Mouse (Mus musculus) R1 (cell line): ENCODE results near the gene Exoc4.

Experiments used
- DNase-seq: peaks from one replicate; pipeline ENCODE4 v3.0.0-alpha.2; 2018; ENCODE audit warnings: low read depth, low spot score

The Exoc4 gene

GRCm38 (mm10) chr6:33930087-33930945 lies 681.4 kb downstream of the Exoc4 start:
- no peak for DNase-seq

- no peak for DNase-seq
Observed at GRCm38 (mm10) chr6:33937906-33938305, 689.0 kb downstream of the Exoc4 start.

GRCm38 (mm10) chr6:33939169-33939568 lies 690.3 kb downstream of the Exoc4 start:
- DNase-seq: no peak

GRCm38 (mm10) chr6:33946911-33947489 lies 698.1 kb downstream of the Exoc4 start:
- no peak for DNase-seq

GRCm38 (mm10) chr6:33950113-33950512 lies 701.2 kb downstream of the Exoc4 start:
- DNase-seq: peak; percentile 62

GRCm38 (mm10) chr6:33955469-33955868 lies 706.6 kb downstream of the Exoc4 start:
- no peak for DNase-seq

- DNase-seq: no peak
Observed at GRCm38 (mm10) chr6:33958281-33958680, 709.4 kb downstream of the Exoc4 start.

GRCm38 (mm10) chr6:33960766-33961165 lies 711.9 kb downstream of the Exoc4 start:
- no peak for DNase-seq

GRCm38 (mm10) chr6:33963092-33963491 lies 714.2 kb downstream of the Exoc4 start:
- DNase-seq: no peak

- DNase-seq: no peak
Observed at GRCm38 (mm10) chr6:33965571-33965970, 716.7 kb downstream of the Exoc4 start.

GRCm38 (mm10) chr6:33968746-33969145 lies 719.9 kb downstream of the Exoc4 start:
- no peak for DNase-seq

- DNase-seq: no peak
Observed at GRCm38 (mm10) chr6:33972801-33973200, 723.9 kb downstream of the Exoc4 start.

- no peak for DNase-seq
Observed at GRCm38 (mm10) chr6:33976576-33976975, 727.7 kb downstream of the Exoc4 start.

GRCm38 (mm10) chr6:33977448-33977847 lies 728.6 kb downstream of the Exoc4 start:
- DNase-seq: no peak

- DNase-seq: no peak
Observed at GRCm38 (mm10) chr6:33977880-33978279, 729.0 kb downstream of the Exoc4 start.

GRCm38 (mm10) chr6:33982709-33983108 lies 733.8 kb downstream of the Exoc4 start:
- no peak for DNase-seq

GRCm38 (mm10) chr6:33987132-33987531 lies 738.2 kb downstream of the Exoc4 start:
- DNase-seq: peak; percentile 84

GRCm38 (mm10) chr6:33992213-33993034 lies 743.5 kb downstream of the Exoc4 start:
- peak; percentile 66 for DNase-seq

GRCm38 (mm10) chr6:33993842-33994241 lies 745.0 kb downstream of the Exoc4 start:
- peak; percentile 62 for DNase-seq

- DNase-seq: no peak
Observed at GRCm38 (mm10) chr6:33998590-33998989, 749.7 kb downstream of the Exoc4 start.

- DNase-seq: no peak
Observed at GRCm38 (mm10) chr6:33999530-33999929, 750.6 kb downstream of the Exoc4 start.

- DNase-seq: no peak
Observed at GRCm38 (mm10) chr6:34000644-34001043, 751.8 kb downstream of the Exoc4 start.
